In the genomic region with DNA sequence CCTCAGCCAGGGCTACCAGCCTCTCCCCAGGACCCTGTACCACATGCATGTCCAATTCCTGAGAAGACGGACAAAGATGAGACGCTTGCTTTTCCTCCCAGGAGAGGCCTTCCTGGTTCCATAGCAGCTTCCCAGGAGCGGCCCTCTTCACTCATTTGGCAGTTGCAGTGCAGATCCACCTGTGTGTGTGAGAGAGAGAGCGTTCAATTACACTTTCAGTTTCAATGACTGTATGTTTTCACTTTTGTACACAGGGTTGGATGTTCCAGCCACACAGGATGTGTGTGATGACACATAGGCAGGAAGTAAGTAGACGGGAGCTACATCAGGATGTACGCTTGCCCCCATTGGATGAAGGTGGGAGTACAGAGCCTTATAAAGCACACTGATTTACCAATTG, we compare ENCODE assay signal across 8 mouse cellular contexts. TPM values are rescaled to one million over a fixed set of nuclear protein-coding genes. Genes with fewer than 3 reads are reported as not detected.
DNase-seq lines count a peak whose midpoint lies in the region; ATAC-seq lines count a peak whose summit lies in the region.

No protein-coding gene starts in this region.

- peak; percentile 40 to 56 for DNase-seq in cerebellum, postnatal 25 days
- DNase-seq in cerebellum, adult 8-10 months = no peak
- peak; percentile 20 to 26 for DNase-seq in spleen, postnatal 36 days (ENCODE audit: low spot score in 2 of 2)
- DNase-seq in spleen, postnatal 4 days (ENCODE audit: low spot score in 2 of 2) = no peak
- no peak for DNase-seq in layer of hippocampus, adult 18-20 months (ENCODE audit: low spot score in 2 of 2)
- DNase-seq in kidney, postnatal 25 days = no peak
- DNase-seq in left cerebral cortex, adult 18-20 months (ENCODE audit: low spot score in 2 of 2) = no peak

- peak; percentile 73 for ATAC-seq in megakaryocyte progenitor cell, adult 5-6 weeks (replicated peaks; ENCODE audit: poor library complexity)

RNA-seq across cellular contexts. Expression of gene Foxn2, which starts 37.2 kb away (rescaled TPM):
- total RNA-seq in megakaryocyte progenitor cell, adult 5-6 weeks (2015) = 36.1 and 38.4 TPM in 2 replicates
- 47.7 and 50.8 TPM in 2 replicates for total RNA-seq in megakaryocyte progenitor cell, adult 5-6 weeks (2017)
- 10 to 100 TPM; 25.1 to 27.1 TPM for total RNA-seq in layer of hippocampus, adult 18-20 months (2021)
- total RNA-seq in left cerebral cortex, adult 18-20 months (2021) = 10 to 100 TPM; 15.4 to 16.0 TPM

Comparison
In these comparisons a context has a peak if more than half of its experiments do, and no peak if none do; other contexts are left out.
1. DNase-seq: peak in cerebellum, postnatal 25 days (2 of 2) and spleen, postnatal 36 days (2 of 2); none in cerebellum, adult 8-10 months (single experiment), spleen, postnatal 4 days (0 of 2), layer of hippocampus, adult 18-20 months (0 of 2), kidney, postnatal 25 days (0 of 2) and left cerebral cortex, adult 18-20 months (0 of 2).